Mouse (Mus musculus) urinary bladder, adult 18-20 months (tissue): ENCODE data around the gene Gm38392.
"Not testable (repeated sequence)": the region's sequence is repeated elsewhere in the genome, so short reads cannot be mapped to it uniquely, and the experiment has no call there.

Experiments
- DNase-seq, 2 experiments: peaks; one replicate each; pipeline ENCODE4 v3.0.0; 2022; ENCODE audit warnings: low spot score in 2 of 2, mixed read lengths in 2 of 2

Gm38392 gene

DNA sequence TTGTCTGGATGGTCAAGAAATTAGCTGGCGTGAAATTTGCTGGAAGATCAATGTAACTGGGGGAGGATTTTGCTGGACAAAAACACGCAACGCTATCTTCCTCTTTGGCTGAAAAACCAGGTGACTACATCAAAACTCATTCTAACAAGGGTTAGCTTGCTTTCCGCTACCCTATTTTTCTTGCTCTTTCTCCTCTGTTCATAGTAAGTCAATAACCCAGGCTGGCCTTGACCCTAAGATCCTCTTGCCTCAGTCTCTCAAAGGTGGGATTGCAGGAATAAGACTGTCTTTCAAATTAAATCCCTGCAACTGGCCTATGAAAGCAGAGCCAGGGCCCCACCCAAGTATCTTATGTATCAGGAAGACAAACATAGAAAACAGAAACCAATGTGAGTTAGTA lies at the start of gene Gm38392:
Gene Gm38392, minus strand, starts transcription at position 101 of the 400 bp plus-strand sequence.
- no peak for DNase-seq

DNA sequence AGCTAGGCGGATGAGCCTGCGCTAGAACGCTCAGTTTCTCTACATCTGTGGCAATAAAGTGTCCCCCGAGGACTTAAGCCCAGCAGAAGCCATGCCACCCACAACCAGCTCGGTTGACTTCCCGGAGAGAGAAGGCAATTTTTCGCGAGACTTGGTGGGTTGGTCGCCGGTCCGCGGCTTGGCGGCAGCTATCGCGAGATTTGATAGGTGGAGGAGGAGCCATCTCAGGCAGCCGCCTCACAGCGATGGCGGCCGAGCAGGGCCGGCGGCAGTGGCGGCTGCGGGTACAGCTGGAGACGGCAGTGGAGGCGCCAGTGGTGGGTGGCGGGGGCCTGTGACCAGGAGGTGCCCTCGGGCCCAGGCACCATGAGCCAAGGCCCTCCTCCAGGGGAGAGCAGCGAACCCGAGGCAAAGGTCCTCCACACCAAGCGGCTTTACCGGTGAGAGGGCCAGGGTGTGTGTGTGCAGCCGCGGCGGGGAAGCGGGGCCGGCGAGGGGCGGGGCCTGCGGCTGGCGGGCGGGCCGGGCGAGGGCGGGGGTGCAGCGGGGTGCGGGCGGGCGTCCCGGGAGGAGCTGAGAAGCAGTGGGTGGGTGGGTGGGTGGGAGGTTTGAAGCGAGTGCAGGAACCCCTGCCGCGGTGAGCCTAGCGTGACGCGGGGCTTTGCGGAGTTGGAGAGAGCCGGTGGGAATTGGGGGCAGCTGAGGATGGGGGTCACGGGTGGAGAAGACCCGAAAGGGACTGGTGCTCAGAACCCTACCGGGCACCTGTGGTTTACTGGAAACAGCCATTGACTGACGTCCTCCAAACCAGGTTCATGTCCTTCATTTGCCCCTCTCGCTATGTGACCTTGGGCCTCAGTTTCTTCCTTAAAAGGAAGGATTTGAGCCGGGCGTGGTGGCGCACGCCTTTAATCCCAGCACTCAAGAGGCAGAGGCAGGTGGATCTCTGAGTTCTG lies 49.3 kb upstream of the Gm38392 start, which contains the start of the genes Tmem79 and Smg5:
Gene Tmem79, minus strand, starts transcription at position 91 of the 956 bp plus-strand sequence.
Gene Smg5, plus strand, starts transcription at position 203 of the 956 bp plus-strand sequence.
- DNase-seq = peak; percentile 92 to 96

DNA sequence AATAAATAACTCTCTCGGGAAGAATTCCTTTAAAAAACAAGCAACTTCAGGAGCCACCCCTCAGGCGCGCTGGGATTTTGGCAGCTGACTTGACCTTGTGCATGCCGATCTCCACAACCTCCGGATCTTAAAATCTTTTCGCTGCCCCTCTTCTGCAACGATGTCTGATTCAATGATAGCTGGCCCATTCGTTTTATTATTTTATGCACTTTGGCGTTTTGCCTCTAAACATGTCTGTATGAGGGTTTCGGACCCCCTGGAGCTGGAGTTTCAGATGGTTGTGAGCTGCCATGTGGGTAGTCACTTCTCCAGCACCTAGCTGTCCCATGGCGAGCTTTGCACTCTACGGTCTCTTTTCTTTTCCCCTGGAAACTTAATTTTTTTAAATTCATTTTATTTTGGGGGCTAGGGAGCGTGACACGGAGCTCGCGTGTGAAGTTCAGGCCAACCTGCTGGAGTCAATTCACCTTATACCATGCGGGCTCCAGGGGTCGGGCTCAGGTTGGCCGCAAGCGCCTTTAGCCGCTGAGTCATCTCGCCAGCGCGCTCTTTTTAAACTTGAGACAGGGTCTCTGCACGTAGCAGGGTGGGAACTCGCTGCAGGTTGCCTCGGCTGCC lies 48.5 kb upstream of the Gm38392 start:
- DNase-seq = no peak

DNA sequence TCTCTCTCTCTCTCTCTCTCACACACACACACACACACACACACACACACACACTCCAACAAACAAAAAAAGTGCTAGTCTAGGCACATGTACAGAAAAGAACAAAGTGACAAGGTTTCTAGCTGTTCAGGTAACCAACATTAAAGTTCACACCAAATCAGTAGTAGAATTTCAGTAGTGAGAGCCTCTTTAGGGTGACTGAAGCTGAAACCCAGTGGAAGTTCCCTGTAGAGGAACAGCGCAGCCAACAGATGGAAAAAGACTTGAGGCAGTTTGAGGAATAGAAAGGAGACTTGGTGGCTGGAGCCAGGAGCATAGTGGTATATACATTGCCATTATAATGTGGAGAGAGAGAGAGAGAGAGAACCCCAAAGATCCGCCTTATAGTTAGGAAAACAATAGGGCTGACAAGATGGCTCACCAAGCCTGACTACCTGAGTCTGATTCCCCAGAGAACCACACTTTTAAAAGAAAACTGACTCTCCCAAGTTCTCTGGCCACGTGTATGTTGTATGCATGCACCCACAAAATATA lies 48.0 kb upstream of the Gm38392 start:
- DNase-seq = no peak

DNA sequence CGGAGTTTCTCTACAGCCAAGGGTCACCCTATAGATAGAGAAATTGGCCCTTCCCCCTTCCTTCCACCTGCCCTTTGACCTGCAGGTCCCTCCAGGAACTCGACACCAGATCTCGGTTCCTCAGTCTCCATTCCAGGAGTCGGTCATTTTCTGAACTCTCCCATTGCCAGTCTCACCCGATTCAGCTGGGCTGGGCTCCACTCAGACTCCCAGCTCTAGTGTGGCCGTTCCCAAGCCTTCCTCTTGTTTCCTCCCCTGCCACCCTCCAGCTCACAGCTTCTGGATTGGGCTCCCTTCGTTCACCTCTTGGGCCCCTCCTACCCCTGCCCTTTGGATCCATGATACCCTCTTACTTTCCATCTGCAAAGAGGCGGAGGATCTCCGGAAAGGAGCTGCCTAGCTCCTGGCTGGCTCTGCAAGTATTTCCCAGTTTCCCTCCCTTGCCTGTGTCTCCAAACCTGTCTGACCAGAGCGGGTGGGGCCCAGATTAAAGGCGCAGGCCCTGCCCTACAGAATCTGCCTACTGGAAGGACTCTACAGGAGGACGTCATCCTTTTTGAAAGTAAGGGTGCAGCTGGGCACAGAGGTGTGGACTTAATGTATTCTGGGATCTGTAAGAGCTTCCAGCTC lies 47.1 kb upstream of the Gm38392 start:
- DNase-seq = peak; percentile 52 to 59

DNA sequence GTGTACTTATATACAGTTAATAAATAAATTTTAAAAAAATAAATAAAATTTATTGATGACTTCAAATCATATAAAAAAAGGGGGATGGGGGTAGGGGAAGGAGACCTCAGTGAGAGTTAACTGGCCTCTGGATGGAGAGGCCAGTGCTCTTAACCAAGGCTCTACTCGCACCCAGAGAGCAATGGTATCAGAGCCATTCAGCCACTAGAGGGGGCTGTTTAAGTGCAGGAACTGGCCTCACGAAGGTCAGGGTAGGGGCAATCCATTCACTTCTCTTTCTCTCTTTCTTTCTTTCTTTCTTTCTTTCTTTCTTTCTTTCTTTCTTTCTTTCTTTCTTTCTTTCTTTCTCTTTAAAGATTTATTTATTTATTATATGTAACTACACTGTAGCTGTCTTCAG lies 44.3 kb upstream of the Gm38392 start:
- no peak for DNase-seq

DNA sequence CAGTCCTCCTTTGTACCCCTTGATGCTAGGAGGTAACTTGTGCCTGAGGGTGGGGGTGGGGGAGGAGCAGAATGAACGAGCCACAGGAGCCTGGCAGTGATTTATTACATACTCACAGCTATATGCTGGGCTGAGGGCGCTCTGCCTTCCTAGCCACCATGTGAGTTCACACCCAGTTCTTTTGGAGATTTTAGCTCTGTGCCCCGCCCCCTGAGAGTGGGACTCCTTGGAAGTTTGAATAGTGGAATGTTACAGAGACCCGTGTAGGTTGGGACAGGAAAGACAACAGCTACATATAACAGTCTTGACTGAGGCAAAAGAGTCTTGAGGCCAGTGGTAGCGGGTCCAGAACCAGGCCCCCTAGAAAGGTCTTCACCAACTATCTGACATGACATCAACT lies 41.9 kb upstream of the Gm38392 start:
- no peak for DNase-seq

DNA sequence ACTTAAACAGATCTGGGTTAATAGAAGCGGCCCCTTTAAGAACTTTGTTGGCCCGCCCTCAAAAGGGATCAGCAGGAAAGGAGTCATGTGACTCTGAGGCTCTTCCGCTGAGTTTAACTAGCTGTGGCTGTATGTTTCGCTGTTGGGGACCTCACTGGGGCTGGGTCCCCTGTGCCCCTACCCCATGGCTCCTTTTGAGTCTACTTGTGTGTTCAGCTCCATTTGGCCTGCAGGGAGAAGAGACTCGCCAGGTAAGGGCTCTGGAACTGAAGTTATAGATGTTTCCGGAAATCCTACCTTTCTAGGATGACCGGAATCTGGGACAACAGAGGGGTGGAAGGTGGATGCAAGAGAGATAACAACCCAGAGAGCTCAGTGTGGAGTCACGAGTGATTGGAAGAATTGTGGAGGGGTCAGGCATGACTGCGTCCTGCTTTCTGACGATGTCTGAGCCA lies 38.0 kb upstream of the Gm38392 start, which contains the start of gene Glmp:
Gene Glmp, plus strand, starts transcription at position 73 of the 455 bp plus-strand sequence.
- DNase-seq = peak; percentile 35 to 43

DNA sequence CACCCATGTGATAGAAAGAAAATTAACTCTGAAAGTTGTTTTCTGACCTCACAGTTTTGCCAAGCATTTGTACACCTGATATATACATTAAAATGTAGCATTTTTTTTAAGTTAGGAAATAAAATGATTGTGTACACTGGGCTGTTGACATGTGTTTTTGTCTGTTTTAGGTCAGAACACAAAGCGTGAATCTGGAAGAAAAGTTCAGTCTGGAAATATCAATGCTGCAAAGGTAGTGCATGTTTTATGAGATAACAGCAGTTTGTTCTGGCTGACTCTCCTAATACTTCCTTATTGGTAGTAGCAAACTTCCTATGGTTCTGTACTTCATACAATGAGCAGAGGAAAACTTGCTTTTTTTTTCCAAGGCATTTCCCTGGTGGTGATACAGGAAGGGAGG lies 12.2 kb upstream of the Gm38392 start:
- no peak for DNase-seq

DNA sequence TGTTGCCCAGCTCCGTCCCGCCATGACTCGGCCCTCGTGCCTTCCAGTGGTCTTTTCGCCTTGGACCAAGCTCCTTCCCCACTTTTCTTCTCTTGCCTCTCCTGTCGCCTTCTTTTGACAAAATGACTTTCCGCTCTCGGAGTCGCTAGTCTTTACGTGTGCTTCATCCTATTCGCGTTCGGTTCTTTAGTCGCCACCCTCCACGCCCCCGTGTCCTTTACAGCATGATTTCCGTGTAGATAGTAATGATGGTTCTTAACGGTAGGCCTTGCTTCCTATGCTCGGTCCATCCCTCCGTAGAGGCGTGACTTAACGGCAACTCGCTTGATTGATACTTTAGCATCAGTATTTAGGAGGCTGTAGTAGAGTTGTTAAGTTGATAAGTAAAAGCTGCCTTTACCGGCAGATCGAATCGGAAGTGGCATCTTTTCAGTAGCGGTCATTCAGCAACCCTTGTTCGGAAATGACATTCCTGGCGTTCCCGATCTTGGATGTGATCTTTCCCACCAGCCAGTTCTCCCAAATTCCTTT lies 10.4 kb upstream of the Gm38392 start:
- DNase-seq = no peak

DNA sequence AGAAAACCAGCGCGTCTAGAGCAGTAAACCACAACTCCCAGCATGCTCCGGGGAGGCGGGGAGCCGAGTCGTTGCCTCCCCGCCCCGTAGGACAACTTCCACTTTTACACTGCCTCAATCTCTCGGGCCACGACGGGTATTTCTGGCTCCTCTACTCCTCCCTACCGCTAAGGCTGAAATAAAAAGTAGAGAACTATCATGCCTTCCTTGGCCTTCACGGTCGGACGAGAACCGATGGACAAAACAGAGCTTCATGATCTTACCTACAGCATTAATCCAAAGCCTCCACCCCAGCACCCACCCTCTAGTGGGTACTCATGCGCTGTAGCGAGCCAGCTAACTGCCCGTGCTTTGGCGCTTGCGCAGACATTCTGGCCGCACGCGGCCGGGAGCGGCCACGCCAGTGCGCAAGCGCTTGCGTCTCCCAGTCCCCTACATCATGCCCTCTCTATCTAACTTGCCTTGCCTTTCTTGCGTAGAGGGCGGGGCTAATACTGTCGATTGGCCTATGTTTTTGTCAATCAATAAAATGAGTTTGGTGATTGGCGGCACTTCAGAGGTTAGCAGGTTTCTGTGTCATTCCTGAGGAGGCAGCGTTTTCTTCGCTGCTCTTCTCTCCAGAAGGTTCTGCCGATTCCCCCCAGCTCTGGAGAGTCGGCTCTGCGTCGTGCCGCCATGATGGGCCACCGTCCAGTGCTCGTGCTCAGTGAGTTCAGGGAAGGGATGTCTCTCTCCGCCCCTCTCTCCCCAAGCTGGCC lies 9.7 kb upstream of the Gm38392 start, which contains the start of the genes Tsacc and Cct3:
Gene Tsacc, minus strand, starts transcription at position 439 of the 758 bp plus-strand sequence.
Gene Cct3, plus strand, starts transcription at position 556 of the 758 bp plus-strand sequence.
- peak; percentile 83 to 94 for DNase-seq

DNA sequence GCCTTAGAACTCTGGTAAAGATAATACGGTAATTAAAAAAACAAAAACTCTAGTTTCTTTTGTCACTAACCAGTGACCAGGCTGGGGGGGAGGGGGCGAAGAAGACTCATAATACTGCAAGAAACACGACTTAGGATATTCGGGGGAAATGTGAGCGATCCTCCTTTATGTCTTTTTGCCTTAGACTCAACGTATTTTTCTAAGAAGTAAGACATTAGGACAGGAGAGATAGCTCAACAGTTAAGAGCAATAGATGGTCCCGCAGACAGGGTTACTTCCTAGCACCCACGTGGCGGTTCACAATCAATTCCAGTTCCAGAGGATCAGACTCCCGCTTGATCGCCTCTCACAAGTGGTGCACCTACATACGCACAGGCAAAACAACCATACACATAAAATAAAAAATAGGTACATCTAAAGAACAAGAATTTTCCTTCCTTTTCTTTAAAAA lies 9.1 kb upstream of the Gm38392 start:
- DNase-seq = no peak

DNA sequence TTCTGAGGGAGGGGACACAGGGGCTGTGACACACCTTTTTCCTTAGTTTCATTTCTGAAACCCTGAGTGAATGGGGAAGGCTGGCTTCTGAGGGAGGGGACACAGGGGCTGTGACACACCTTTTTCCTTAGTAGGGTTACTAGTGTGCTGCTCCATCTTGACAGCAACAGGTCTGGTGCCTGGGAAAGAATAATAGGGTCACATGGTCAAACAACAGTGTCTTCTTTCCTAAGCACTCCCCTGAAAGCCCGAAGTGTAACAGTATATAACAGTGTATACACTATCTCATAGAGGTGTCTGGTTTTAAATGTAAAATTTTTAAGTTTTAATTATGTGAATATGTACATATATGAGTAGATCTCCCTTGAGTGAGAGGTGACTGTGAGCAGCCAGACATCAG lies 8.3 kb upstream of the Gm38392 start:
- not testable (repeated sequence) for DNase-seq

DNA sequence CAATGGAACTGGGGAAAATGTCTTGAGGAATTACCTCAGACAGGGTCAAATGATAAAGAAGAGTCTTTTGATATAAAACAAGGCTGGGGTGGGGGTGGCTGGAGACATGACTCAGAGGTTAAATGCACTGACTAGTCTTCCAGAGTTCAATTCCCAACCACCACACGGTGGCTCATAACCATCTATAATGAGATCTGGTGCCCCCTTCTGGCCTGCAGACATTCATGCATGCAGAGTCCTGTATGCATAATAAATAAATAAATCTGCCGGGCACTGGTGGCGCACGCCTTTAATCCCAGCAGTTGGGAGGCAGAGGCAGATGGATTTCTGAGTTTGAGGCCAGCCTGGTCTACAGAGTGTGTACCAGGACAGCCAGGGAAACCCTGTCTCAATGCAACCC lies 5.0 kb upstream of the Gm38392 start:
- DNase-seq = no peak

DNA sequence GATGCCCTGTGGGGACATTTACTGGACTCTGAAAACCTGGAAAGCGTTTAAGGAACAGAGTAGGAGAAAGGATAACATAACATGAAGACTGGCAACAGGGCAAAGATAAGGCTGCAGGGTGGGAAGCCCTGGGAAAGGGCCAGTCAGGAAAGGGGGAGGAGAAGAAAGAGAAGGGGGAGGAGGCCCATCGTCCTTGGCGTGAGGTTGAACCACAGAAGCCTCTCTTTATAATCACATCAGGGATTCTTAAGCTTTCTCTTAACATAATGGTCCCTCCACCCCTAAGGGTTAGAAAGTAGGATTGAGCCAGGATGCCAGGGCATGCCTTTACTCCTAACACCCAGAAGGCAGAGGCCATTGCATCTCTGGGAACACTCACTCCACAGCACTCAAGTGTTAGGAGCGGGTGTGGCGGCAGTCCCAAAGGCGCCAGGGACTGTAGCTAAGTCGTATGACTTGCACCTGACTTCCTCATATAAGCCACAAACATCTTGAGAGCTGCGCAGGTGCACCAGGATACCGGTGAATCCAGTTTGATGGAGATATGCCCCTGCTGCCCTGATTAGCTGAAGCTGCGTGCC lies 1.2 kb upstream of the Gm38392 start:
- DNase-seq = not testable (repeated sequence)

DNA sequence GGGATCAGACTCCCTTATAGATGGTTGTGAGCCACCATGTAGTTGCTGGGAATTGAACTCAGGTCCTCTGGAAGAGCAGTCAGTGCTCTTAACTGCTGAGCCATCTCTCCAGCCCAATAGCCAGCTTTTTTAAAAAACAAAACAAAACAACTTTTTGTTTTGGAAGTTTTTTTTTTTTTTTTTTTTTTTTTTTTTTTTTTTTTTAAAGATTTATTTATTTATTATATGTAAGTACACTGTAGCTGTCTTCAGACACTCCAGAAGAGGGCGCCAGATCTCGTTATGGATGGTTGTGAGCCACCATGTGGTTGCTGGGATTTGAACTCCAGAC lies 1.5 kb downstream of the Gm38392 start:
- not testable (repeated sequence) for DNase-seq

DNA sequence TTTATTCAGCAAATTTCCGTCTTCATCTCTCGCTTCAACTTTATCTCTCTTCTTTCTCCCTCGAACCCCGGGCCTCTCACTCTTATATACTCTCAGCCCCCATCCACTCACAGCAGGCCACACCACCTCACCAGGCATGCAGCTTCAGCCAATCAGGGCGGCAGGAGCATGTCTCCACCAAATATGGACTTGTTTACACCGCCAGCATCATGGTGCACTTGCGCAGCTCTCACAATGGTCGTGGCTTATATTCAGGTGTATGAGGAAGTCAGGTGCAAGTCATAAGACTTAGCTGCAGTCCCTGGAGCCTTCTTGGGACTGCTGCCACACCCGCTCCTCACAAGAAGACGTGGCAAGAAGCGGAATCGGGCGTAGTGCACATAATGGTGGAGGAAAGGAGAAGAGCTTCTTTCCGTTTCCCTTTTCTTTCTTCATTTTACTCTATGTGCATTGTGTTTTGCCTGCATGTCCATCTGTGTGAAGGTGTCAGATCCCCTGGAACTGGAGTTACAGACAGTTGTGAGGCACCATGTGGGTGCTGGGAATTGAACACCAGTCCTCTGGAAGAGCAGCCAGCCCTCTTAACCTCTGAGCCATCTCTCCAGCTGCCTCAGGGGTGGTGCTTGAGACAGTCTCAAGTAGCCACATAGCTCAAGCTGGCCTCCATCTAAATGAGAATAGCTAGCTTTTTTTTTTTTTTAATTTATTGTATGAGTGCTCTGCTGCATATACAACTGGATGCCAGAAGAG lies 2.0 kb downstream of the Gm38392 start:
- DNase-seq = not testable (repeated sequence)

DNA sequence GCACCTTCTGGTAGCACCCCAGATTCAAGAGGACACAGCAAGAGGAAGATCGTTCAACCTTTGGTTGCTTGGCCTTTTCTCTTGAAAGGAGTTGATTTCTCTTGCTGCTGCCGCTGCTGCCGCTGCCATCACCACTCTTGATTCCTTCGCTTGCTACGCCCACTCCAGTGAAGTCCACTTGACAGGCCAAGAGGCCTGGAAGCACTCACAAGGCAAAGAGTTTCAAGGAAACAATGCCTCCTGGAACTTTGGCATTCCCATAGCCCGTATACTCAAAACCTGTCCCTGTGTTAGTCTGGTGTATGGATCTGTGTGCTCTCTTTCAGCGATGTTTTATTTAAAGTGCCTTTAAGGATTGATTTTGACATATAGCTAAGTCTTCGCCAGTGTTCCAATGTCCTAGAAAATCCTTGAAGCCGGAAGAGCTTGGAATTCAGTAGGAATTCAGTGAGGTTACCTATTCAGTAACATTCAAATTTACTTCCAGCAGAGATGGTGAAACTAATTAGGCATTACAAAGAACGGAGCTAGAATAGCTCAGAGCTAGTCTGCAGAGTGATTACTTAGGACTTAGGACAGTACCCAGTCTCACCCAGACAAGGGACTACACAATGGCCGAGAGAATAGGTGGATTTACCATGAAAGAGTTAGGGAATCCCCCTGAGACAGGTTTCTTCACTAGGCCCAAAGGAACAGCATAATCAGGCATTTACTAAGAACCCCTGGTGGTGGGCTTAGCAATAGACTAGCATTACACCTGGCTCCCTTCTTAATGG lies 5.7 kb downstream of the Gm38392 start:
- DNase-seq = not testable (repeated sequence)

DNA sequence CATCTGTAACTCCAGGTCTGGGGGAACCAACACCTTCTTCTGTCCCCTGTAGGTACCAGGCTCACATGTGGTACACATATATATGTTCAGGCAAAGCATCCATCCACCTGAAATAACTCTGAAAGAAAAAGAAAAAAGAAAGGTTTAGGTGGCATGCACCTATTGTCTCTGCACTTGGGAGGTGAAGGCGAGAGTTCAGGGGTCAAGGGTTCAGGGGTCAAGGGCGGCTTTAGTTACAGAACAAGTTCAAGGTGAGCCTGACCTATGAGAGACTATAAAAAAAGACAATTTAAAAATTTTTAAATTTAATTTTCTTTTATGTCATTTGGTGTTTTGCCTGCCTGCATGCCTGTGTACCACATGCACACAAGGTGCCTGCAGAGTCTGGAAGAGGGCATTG lies 7.0 kb downstream of the Gm38392 start:
- no peak for DNase-seq
